Mouse (Mus musculus): ENCODE data around the gene Msmp.
"Not testable (repeated sequence)": the region's sequence is repeated elsewhere in the genome, so short reads cannot be mapped to it uniquely, and the experiment has no call there.

The Msmp gene

DNA sequence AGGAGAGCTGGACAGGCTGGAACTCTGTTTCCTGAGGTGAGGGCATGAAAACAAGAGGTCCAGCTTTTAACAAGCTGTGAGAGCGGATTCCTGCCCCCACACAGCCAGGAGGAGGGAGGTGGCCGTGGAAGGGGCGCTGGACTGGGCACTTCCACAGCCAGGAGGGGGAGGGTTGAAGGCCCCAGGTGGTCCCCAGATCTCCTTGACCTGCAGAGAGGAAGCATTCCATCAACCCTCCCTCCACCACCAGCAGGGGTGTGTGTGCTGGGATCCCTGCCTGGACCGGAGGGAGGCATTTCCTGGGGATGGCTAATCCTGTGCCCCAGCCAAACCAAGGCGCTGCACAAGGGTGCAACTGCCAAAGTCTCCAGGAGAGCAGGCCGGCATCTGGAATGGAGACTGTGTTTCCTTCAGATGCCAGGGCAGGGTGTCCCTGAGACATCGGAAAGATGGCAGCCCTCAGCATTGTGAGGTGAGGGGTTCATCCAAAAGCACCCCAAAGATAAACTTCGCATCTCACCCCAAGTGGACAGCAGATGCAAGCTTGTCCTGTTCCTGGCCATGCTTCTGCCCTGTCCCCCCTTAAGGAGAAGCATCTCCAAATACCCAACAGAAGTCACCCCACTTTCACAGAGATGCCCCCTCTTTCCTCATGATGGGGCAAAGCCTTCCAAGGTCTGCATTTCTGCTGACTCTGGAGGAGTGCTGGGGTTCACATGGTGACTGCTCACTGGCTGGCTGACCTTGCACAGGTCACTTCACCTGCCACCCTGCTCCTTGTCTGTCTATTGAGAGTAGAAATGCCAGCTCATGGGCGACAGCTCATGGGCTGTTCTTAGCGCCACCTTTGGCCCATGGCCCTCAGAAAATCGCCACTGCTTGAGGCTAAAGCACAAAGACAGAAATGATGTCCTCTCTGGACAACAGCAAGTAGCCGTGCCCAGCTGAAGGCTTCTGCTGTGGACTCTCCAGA is at the start of gene Msmp:
Msmp (minus strand) TSS at position 51 of the 973 bp plus-strand sequence.
- DNase-seq (ENCODE audit: low spot score) = no peak

DNA sequence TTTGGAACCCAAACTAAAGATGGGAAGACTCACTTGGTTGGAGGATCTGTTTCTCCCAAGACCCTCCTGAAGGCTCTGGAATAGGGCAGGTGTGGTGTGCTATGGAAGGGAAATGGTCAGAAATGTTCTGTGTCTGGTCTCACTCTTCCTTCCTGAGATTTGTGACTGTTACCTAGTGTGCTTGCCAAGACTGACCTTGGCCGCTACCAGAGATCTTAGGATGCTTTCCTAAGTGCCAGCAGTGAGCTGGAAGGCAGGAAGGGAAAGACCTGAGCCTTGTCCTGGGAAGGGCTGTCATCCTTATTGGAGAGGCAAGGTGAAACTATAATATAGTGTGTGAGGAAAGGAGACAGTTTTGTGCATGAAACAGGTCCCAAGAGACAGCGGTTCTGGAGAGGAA is 49.4 kb upstream of the Msmp start:
- DNase-seq (ENCODE audit: low spot score) = no peak

DNA sequence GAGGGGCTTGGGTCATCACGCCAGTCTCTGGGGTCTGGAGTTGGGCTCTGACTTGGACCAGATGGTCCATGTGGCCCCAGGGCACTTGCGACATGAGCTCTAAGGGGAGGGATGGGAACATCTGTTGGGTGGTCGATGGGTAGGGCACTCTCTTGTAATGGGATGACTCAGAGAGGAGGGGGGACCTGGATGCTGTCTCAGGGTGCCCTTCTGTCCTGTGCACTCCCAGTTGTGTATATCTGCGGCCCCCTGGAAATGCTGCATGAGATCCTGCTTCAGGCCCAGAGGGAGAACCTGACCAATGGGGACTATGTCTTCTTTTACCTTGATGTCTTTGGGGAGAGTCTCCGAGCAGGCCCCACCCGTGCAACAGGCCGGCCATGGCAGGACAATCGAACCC is 49.0 kb upstream of the Msmp start:
- DNase-seq (ENCODE audit: low spot score) = no peak

DNA sequence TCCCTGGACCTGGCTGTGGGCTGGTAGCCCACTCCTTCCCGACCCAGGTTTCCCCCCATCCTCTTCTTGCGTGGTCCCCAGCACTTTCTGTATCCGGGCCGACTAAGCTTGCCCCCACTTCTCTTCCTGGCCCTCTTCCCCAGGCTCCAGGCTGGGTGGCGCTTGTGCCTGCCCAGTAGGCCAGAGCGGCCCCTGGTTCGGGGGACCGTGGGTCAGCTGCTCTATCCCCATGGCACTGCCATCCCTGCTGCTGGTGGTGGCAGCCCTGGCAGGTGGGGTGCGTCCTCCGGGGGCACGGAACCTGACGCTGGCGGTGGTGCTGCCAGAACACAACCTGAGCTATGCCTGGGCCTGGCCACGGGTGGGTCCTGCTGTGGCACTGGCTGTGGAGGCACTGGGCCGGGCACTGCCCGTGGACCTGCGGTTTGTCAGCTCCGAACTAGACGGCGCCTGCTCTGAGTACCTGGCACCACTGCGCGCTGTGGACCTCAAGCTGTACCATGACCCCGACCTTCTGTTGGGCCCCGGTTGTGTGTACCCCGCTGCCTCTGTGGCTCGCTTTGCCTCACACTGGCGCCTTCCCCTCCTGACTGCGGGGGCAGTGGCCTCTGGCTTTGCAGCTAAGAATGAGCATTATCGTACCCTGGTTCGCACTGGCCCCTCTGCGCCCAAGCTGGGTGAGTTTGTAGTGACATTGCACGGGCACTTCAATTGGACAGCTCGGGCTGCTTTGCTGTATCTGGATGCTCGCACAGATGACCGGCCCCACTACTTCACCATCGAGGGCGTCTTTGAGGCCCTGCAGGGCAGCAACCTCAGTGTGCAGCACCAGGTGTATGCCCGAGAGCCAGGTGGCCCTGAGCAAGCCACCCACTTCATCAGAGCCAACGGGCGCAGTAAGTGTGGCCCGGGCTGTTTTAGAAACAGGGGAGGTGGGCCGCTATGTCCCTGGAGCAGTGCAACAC is 47.9 kb upstream of the Msmp start:
- no peak for DNase-seq (ENCODE audit: low spot score)

DNA sequence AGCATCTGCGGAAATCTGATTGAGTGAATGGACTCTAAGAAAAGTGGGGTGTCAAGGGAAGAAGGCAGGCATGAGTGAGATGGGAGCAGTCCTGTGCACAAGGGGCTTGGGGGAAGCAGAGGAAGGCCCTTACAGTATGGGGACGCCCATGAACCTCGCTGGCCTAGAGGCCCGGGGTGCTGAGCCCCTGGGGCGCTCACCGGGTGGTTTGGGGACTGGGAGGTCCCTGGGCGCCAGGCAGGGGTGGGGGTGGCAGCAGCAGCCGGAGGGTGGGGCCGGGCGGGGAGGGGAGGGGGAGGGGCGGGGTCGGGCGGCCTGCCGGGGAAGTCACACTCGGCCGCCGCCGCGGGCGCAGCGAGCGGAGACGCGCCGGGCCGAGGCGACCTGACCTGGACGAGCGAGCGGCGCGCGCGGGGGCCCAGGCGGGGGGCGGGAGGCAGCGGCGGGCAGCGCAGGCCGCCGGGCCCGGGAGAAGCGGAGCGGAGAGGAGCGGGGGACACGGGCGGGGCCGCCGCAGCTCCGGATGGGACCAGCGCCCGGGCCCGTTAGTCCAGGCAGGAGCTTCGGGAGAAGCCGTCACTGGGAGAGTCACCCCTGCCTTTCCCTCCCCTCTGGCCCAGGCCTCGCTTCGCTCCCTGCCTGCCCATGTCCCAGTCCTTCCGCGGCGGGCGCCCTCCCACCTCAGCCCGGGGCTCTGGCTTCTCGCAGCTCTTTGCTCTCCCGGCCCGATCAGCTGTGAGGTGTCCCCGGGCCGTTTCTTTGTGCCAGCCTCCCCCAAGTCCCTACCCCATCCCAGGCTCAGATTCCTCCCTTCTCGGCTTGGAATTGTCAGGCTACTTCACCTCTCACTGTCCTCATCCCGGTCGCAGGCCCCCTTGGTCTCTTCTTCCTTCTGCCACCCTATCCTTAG is 47.0 kb upstream of the Msmp start, which contains the start of gene Npr2:
Npr2 (plus strand) TSS at position 890 of the 910 bp plus-strand sequence.
- peak; percentile 46 for DNase-seq (ENCODE audit: low spot score)

DNA sequence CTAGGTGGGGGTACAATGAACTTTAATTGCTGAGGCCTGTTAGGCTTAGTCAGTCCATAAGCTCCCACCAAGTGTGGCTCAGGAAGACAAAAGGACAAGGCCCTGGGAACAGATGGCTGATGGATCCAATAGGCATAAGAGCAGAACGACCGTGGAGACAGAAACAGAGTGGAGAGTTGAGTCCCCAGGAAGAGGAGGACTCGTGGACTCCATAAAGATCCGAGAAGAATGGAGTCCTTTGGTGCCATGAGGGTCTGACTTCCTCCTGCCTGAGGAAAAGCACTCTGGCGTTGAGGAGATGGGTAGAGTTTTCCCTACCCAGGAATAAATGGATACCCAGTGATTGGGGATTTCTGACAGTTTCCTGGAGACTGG is 46.4 kb upstream of the Msmp start:
- DNase-seq (ENCODE audit: low spot score) = no peak

DNA sequence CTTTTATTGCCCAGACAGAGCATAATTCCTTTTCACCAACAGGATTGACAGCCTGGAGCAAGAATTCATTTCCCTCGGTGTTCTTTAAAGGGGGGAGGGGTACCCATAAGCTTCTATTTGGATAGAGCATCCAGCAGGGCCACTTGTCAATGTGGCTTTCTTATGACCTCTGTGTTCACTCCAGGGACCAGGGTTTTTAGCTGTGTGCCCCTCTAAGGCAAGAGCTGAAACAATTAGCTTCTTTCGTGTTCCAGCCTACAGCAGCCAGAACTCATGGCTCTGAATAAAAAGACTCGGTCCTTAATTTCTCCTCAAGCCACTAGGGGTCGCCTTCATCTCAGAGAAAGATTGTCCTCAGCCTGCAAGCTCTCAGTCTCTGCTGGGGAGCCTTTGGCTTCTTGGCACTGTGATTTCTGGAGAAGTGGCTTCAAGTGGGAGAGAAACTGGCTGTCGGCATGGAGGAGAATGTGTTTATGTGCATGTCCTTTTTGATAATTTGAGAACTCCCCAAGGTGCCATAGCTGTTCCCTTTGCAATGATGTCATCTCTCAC is 45.8 kb upstream of the Msmp start:
- peak; percentile 42 for DNase-seq (ENCODE audit: low spot score)

DNA sequence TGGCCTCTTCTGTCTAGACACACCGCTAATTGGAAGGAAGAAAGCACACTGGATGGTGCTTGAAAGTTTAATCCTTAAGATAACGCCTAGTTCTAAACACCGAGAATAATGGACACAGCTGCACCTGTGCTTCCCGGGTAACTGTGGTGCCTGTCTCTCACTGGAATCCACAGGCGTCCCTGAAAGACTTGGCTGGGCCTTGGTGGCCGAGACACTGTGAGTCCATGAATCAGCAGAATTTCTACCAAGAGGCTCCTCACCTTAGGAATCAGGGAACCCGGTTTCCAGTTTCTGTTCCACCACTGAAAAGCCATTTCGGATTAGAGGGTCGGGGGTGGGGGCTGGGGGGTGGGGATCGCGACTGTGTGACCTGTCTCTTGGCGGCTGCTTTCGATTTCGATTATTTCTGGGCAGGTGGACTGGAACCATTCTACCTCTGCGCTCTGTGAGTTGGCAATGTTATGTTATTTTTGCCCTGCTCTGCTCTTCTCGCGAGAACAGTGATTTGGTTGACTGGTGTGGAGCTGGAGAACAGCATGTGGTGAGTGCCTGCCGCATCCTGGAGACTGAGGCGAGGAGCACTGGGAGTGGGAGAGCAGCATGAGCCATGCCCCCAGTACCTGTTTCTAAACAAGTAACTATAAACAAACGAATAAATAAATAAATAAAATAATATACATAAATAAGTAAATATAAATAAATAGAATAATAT is 45.0 kb upstream of the Msmp start:
- DNase-seq (ENCODE audit: low spot score) = no peak

DNA sequence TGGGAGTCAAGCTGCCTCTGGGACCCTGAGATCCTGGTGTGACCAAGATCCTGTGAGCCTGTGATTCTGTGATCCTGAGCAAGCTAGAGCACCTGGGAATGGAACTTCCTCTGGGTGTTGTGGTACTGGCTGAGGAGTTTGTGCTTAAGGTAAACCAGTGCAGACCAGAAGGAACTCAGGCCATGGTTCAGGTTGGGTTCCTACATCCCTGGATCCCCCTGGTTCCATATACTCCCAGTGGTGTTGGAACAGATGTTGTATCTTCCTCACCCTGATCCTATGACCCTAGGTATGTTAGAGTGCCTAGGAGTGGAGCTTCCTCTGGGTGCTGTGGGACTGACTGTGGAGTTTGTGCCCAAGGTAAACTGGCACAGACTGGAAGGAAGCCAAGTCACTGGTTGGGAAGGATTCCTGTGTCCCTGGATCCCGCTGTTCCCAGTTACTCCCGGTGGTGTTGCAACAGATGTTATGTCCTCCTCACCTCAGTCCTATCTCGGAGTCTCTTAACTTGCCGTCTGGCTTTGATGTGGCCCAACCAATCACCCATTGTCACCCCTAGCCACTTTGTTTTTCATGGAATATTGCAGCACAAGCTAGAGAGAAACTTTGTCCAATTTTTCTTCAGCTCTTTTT is 36.0 kb upstream of the Msmp start:
- DNase-seq (ENCODE audit: low spot score) = no peak

DNA sequence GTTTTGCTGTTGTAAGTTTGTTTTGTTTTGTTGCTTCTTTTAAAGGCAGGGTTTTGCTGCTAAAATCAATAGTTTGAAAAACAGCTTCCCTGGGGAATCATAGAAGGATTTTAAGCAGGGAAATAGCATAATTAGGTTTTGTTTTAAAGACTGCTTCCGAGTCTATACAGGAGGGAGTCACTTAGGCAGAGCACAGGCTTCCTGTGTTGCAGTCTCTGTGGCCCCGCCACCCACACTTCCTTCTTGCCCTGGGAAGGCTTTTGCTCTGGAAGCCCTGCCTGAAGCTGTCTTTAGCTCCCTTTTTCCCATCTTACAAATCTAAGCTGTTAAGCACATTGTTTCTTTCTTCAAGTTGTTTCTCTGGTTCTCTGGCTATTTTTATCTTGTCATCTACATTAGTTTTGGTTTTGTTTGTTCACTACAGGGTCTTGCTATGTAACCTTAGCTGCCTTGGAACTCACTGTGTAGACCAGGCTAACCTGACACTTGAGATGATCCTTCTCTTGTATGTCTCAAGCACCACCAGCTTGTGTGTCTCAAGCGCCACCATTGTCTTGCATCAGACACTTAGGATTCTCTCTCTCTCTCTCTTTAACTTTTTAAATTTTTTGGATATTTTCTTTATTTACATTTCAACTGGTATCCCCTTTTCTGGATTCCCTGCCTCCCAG is 28.9 kb upstream of the Msmp start:
- no peak for DNase-seq (ENCODE audit: low spot score)

DNA sequence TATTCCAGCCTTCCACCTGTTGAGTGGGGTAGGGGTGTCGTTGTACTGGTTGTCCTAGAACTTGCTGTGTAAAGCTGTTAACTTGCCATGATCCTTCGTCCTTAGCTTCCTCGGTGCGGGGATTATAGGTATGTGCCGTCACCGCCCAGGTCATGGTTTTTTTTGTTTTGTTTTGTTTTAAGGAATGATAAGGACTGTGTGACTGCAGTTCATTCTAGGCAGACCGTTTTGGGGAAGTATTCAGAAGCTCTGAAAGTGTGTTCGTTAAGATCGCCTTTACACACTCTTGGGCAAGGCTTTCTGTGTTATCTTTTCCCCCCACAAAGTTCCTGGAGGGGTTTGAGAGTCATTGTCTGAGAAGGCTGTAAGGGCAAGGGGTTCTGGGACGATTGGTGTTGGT is 28.2 kb upstream of the Msmp start:
- DNase-seq (ENCODE audit: low spot score) = no peak

DNA sequence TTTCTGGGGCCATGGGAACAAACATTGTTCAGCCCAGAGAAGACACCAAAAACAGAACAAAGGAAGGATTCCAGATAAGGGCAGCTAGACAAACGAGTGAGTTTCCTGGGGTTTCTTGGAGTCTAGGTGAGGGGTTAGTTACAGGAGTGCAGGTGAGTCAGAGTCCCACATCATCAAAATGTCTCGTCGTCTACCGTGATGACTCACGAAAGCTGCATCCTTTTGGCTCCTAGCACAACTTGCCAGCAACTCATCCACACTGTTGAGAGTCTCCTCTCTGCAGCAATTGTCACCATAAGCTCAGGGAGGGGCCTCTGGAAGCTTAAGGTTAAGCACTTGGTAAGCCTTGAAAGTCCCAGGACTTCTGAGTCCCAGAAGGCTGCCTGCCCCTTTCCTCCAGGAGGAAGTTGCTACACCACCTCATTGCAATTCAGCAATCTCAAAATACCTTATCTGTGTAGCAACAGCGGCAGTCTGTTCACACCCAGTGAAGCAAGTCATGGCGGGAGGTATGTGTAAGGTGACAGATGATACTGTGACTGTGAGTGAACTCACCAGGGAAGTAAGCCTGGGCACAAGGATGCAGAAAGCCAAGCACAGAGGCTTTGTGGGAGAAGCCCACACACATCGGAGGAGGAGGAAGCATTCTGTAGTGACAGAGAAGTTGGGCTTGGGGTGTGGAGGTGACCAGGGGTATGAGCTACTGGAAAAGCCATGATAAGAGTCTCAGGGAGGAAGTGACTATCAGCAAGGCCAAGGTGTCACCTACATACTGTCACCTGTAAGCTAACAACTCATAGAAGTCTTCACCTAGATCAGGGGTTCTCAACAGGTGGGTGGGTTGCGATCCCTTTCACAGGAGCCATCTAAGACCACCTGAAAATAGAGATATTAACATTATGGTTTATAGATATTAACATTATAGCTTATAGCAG is 20.7 kb upstream of the Msmp start:
- DNase-seq (ENCODE audit: low spot score) = no peak

DNA sequence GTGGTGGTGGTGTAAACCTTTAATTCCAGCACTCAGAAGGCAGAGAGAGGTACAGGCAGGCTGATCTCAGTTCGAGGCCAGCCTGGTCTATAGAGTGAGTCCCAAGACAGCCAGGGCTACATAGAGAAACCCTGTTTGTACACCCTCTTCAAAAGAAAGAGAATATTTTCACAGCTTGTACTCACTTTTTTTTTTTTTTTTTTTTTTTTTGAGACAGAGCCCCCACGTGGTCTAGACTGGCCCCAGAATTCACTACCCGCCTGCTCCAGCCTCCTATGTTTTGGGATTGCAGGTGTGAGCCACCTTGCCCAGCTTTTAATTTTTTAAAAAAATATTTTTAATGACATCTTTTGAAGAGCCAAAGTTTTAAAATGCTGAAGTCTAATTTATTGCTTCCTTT is 19.8 kb upstream of the Msmp start:
- no peak for DNase-seq (ENCODE audit: low spot score)

DNA sequence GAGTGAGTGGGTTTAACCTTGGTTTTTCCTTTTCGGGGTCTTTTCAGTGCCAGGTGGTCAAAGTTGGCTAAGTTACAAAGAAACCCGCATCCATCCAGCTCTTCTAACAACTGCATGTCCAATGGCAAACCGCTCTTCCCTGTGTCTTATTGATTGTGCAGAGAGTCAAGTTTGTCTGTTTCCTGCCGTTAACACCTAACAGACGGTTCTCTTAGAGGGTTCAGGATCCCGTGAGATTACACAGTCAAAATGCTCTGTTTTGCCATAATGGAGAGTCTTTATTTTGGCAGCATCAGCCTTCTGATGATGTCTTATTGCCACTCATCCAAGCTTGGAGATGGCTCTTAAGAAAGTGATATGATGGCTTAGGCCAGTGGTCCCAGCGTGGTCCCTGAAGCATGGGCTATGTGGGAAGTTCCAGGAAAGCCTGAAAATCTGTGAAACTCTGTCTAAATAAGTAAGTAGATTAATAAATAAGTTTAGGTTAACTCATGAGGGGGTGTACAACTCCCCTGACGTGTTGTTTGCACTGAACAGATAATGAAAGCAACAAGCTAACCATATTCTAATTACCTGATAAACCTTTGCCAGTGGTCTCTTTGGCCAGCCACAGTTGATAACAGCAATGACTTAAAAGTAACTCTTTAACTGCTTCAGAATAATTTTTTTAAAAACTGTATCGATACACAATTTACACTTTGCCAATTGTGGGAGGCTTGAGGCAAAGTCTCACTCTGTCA is 16.1 kb upstream of the Msmp start:
- DNase-seq (ENCODE audit: low spot score) = no peak

DNA sequence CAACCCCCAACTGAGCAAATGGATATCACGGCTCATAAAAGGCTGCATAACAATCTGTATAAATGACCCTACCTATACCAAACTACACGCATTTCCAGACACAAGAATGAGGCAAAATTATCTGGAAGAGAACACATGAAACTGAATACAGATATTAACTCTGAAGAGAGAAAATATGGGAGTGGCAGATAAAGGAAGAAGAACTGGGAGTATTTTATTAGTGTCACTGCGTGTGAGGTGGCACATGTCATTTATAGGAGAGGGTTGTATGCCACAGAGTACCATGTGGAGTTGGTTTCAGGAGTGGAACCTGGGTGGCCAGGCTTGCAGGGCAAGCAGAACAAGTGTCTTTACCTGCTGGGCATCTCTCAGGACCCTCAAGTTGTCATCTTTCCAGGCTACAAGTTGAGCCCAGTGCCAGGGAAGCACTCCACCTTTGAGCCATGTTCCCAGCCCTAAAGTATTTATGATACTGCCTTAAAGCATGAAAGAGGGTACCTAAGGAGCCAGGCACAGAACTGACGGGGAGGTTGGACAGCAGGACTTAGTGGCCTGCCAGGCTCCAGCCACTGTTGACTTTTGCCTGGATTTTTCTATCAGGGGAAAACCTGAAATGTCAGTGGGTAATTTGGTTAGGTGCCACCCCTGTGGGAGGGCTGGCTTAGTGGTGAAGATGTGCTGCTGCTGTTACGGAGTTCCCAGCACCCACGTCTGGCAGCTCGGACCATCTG is 14.5 kb upstream of the Msmp start:
- no peak for DNase-seq (ENCODE audit: low spot score)

DNA sequence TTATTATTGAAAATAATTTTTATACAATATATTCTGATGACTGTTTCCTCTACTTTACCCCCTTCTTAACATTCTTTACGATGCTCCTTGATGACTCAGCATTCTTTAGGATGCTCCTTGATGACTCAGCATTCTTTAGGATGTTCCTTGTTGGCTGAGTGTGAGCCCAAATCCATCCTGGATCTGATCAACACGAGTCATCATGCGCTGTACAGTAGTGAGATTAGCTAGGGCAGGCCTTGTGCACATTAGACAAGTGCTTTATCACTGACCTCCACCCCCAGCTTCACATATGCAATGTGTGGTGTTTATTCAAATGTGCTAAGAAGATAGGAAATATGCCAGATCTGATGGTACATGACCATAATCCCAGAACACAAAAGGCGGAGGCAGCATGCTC is 13.9 kb upstream of the Msmp start:
- no peak for DNase-seq (ENCODE audit: low spot score)

DNA sequence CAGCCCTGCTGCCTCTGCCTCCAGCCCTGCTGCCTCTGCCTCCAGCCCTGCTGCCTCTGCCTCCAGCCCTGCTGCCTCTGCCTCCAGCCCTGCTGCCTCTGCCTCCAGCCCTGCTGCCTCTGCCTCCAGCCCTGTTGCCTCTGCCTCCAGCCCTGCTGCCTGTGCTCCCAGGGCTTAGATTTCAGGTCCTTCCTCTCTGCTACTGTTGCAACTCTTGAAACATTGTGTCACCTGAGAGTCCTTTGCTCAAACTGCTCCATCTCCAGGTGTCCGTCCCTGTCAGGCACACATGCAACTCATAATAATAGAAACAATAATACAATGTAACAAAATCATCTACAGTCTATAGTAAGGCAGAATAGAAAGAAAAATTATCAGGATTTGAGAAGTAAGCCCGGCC is 12.3 kb upstream of the Msmp start:
- DNase-seq (ENCODE audit: low spot score) = not testable (repeated sequence)
